Mouse (Mus musculus) embryo, embryonic 11 days (tissue): ENCODE results near the gene Mast4.
"Not testable (repeated sequence)": the region's sequence is repeated elsewhere in the genome, so short reads cannot be mapped to it uniquely, and the experiment has no call there.

Source experiments
- DNase-seq: peaks from one replicate; pipeline ENCODE4 v3.0.0-alpha.2; 2015

Gene Mast4

DNA sequence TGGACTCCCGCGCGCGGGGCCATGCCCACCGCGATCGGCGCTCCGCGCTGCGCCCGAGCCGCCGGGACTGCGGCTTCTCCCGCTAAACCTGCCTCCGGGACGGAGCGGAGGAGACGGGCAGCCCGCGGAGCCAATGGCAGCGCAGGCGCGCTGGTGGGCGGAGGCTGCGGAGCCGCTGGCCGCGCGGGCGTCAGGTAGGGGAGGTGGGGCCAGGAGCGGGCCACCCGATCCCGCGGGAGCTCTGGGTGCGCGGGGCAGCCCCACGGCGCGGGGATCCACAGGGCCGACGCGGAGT is at the start of gene Mast4:
Gene Mast4, minus strand, starts transcription at position 106 of the 295 bp plus-strand sequence.
- peak; percentile 92 for DNase-seq

- no peak for DNase-seq
Measured at GRCm38 (mm10) chr13:103374495-103374894, 40.2 kb upstream of the Mast4 start.

- DNase-seq: no peak
Measured at GRCm38 (mm10) chr13:103369194-103369593, 34.9 kb upstream of the Mast4 start.

- no peak for DNase-seq
Measured at GRCm38 (mm10) chr13:103363181-103363580, 28.9 kb upstream of the Mast4 start.

GRCm38 (mm10) chr13:103357415-103357814 is 23.1 kb upstream of the Mast4 start:
- not testable (repeated sequence) for DNase-seq

- DNase-seq: not testable (repeated sequence)
Measured at GRCm38 (mm10) chr13:103356909-103357308, 22.6 kb upstream of the Mast4 start.

DNA sequence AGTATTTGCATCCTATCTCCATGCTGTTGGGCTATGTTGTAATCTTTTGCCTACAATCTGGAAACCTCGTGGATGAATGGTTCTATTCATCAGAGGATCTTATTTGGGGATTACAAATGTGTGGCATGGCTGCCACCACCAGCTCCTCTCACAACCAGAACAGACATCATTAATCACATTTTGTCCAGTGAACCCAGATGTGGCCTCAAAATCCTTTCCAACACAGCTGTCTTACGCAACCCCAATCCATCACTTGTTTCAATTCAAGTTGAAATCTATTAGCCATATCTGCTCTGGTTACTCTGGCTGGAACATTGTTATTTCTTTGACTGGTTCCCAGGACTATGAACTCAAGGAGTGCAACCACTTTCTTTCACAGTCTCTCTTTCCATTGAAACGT is 20.4 kb upstream of the Mast4 start:
- DNase-seq: peak; percentile 9

- DNase-seq: no peak
Measured at GRCm38 (mm10) chr13:103344749-103345148, 10.5 kb upstream of the Mast4 start.

- no peak for DNase-seq
Measured at GRCm38 (mm10) chr13:103344006-103344720, 9.9 kb upstream of the Mast4 start.

DNA sequence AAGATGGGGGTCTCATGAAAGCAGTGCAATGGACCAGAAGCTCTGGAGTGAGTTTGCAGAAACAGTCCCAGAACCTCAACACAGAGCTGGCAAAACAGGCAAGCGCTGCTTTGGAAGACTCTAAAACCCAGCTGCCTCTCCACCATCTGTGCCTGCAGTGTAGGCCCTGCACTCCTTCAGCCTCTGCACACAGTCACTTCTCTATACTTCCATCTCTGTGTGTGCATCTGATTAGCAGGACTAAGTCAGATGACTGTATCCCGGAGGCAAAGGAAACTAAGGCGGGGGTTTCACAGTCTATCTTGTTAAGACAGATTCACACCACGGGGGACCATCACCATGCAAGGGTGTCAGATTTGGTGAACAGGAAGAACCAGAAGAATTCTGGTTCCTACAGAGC is 6.7 kb upstream of the Mast4 start:
- DNase-seq: no peak

DNA sequence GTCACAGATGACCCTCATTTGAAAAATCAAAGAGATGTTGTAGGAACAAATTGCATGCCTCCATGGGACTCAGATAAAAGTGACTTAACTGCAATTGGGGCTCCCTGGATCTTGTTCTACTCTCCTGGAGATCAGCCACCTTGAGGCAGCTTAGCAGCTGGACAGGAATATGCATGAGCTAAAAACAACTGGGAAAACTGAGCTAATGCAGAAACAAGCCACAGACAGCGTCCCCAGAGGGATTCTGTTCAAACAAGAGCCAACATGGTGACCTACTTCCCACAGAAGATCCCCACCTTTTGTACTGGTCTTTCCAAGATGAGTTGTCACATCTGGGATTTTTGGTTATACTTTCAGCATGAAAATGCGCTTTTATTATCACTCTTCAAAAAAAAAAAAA is 4.3 kb upstream of the Mast4 start:
- DNase-seq: no peak

DNA sequence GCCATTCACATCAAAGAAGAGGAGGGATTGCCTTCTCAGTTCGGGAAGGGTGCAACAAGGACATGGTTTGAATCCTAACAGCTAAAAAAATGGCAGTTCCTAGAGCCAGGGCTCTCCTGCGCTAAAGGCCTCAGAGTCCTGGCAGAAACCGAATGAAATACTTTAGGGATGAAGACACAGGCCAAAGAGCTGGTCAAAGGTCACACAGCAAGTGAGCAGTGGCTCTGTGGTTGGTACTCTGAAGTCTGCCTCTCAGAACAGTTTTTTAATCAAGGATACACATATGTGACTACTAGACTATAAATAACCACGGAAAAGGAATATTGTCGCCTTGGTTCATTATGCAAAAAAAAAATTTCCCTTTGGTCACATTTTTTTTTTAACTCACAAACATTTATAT is 1.9 kb upstream of the Mast4 start:
- peak; percentile 31 for DNase-seq

DNA sequence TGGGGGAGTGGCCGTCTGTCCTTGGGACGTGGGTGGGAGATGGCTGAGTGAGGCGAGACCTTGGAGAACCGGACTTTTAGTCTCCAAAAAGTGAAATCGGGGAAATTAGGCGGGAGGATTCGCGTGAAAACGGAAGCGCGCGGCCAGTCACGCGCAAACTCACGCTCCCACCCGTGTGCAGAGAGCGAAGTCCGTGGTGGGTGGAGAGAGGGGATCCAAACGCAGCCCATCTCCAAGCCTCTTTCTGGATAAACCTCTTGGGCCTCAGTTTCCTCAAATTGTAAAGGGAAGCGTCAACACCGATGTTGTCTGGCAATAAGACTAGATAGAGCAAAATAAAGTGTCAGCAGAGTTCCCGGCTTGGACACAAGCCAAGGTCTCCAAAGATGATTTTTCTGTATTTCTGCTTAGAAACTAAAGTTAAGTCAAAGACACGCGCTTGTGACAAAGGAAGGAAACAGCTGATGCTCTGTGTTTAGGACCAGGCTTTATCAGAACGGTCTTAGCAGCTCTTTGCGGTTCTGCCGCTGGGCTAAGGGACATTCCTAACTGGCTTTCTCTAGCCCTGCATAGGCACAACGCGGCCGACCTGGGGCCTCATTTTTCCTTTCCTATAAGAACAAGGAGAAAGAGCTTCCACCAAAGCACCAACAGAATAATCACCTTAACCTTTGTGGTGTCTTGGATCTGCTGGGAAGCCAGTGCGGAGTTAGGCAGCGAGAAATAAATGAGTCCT is 594 bp upstream of the Mast4 start:
- peak; percentile 43 for DNase-seq

GRCm38 (mm10) chr13:103333601-103334391 is 501 bp downstream of the Mast4 start:
- DNase-seq: peak; percentile 73

GRCm38 (mm10) chr13:103333153-103333552 is 1.1 kb downstream of the Mast4 start:
- peak; percentile 26 for DNase-seq

DNA sequence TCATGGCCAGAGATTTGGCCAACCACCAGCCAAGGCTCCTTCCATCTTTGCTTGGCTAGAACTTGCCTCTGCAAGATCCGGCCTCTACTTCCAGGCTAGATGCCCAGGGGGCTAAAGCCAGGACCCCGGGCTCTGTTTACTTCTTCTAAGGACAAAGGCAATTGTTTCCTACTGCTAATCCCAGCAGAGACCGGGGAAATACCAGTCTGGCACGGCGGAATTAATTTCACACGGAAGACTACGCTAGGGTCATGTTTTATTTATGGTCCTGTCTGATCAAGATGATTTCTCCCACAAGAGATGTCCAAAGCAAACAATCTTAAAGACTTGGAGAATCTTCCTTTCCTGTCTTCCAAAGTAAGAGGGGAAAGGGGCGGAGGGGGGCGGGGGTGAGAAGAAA is 1.6 kb downstream of the Mast4 start:
- peak; percentile 26 for DNase-seq

DNA sequence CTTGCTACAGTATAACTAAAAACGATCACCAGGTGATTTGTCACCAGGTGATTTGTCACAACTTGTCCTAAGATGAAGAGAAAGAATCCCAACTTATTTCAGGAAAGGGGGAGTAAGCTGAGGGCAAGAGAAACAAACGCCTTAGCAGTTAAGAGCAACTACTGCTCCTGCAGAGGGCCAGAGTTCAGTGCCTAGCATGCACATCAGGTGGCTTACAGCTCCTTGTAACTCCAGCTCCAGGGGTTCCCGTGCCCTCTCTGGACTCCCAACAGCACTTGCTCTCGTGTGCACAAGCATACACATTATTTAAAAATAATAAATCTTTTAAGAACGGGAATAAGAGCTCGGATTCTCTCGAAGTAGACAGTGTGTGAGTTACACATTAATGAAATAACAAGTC is 3.2 kb downstream of the Mast4 start:
- DNase-seq: no peak

- no peak for DNase-seq
Measured at GRCm38 (mm10) chr13:103328299-103328698, 6.0 kb downstream of the Mast4 start.

DNA sequence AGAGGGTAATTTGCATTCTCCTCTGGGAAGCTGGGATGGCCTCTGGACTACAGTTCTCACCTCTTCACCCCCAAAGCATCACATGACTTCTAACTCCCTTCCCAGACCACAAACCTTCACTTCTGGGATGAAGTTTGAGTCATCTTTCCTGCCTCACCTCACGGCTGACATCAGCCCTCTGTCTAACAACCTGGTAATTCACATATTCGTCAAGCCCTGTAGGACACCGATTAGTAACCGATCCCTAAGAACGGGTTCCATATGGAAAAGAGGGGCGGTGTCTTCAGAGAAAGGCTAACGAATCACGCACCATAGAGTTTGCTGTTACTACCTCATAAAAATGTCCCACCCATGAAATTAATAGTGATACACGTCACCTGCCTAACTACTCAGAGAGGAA is 6.5 kb downstream of the Mast4 start:
- DNase-seq: no peak

- DNase-seq: no peak
Measured at GRCm38 (mm10) chr13:103326186-103326585, 8.1 kb downstream of the Mast4 start.

GRCm38 (mm10) chr13:103319881-103320280 is 14.4 kb downstream of the Mast4 start:
- no peak for DNase-seq

- DNase-seq: no peak
Measured at GRCm38 (mm10) chr13:103319317-103319716, 15.0 kb downstream of the Mast4 start.

- no peak for DNase-seq
Measured at GRCm38 (mm10) chr13:103316777-103317367, 17.4 kb downstream of the Mast4 start.
